Mouse (Mus musculus): Measurements from ENCODE around the gene Timm10b. TPM values are rescaled to one million over a fixed set of nuclear protein-coding genes. Genes with fewer than 3 reads are reported as not detected.

Gene Timm10b
- 36.4 and 107 TPM in 2 replicates for total RNA-seq (2014; rRNA removed)
- 170 and 179 TPM in 2 replicates for polyA plus RNA-seq (2015; fragmentation: Nextera tagmentation; extraction: Ambion mirVana)

- H3K9me3 ChIP-seq (ENCODE audit: low read length), result no peaks in the 10 kb centered on the region
- H3K27ac ChIP-seq (ENCODE audit: low read depth, low read length), result peak within 1 kb of the TSS; percentile 84
- peak within 1 kb of the TSS; percentile 77 for H3K9ac ChIP-seq (replicated peaks; ENCODE audit: low read length, poor library complexity, severe bottlenecking)
- no peaks in the 10 kb centered on the region for H3K27me3 ChIP-seq (ENCODE audit: insufficient read depth, low read length)
- no peak for TF ChIP-seq CTCF (IDR thresholded peaks at IDR 0.05)
- H3K4me3 ChIP-seq (ENCODE audit: low read depth, low read length), result peak within 1 kb of the TSS; percentile 49
- peak; percentile 26 for ATAC-seq (ENCODE audit: low FRiP score)
- no peak for DNase-seq (ENCODE audit: low spot score)
- peak within 1 kb of the TSS; percentile 63 for H3K4me2 ChIP-seq (ENCODE audit: low read depth, low read length, poor library complexity, severe bottlenecking)
- H3K36me3 ChIP-seq (ENCODE audit: insufficient read depth, low read length), result peaks cover 27% of the 10 kb centered on the region
- H3K4me1 ChIP-seq (ENCODE audit: insufficient read depth, low read length), result peaks cover 14% of the 10 kb centered on the region
- WGBS, result 6% methylated on average over 2 of the region's 2 CpGs
Observed at GRCm38 (mm10) chr7:105639756-105640155, at the start of gene Timm10b. Gene Timm10b, plus strand, starts transcription at chr7:105640056.

DNA sequence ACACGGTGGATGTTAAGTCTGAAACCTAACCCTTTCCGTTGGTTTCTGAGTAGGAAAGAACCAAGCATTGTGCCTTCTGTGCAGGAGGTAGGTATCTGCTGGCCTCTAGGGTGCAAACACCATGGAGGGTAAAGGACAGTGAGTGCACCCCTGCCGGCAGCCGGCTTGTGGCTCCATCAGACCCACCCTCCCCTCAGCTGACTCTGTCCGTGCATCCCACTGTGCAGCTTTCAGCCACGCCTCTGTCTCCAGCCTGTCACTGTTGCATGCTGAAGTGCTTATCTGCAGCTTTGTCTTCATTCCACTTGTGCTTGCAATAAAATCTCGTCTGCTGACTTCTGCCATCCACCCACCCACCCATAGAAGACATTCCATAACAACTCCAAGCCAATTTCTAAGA, 49.8 kb upstream of the Timm10b start:
- TF ChIP-seq CTCF (IDR thresholded peaks at IDR 0.05), result no peak
- WGBS, result 17% methylated on average over 7 of the region's 7 CpGs
- no peaks in the 10 kb centered on the region for H3K4me1 ChIP-seq (ENCODE audit: insufficient read depth, low read length)
- H3K9ac ChIP-seq (replicated peaks; ENCODE audit: low read length, poor library complexity, severe bottlenecking), result no peak overlapping the region
- H3K27me3 ChIP-seq (ENCODE audit: insufficient read depth, low read length), result no peaks in the 10 kb centered on the region
- no peak overlapping the region for H3K27ac ChIP-seq (ENCODE audit: low read depth, low read length)
- ATAC-seq (ENCODE audit: low FRiP score) (no peak), DNase-seq (ENCODE audit: low spot score) (no peak)
- no peaks in the 10 kb centered on the region for H3K9me3 ChIP-seq (ENCODE audit: low read length)
- H3K36me3 ChIP-seq (ENCODE audit: insufficient read depth, low read length), result no peaks in the 10 kb centered on the region
- no peak overlapping the region for H3K4me2 ChIP-seq (ENCODE audit: low read depth, low read length, poor library complexity, severe bottlenecking)
- no peak overlapping the region for H3K4me3 ChIP-seq (ENCODE audit: low read depth, low read length)

DNA sequence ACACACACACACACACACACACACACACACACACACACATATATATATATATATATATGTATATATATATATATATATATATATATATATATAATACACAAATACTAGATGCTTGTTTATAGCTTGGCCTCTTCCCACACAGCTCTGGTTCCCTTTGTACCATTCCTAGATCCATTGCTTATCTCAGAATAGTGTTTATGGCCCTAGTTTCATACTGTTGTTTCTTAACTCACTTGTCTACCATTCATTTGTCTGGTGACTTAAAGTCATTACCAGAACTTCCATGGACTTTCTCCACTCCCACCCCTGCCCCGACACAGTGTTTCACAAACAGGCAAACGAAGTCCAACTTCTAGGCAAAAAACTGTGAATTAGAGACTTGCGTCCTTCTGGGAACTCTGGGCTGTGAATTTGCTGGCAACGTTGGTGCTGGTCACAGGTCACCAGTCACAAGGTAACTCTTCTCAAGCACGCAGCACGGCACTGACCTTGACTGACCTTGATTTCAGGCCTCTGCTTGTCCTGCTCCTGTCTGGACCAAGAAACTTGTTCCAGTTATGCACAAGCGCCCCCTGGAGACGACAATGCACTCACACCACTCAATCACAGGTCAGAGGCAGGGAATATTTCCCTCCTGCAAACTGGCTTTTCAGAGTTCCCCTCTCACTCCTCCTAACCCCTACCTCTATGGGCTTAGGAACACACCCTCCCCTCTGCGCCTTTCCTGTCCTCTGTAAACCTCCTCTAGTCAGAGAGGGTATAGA, 36.8 kb upstream of the Timm10b start:
- no peak overlapping the region for H3K4me2 ChIP-seq (ENCODE audit: low read depth, low read length, poor library complexity, severe bottlenecking)
- WGBS, result 36% methylated on average over 9 of the region's 9 CpGs

DNA sequence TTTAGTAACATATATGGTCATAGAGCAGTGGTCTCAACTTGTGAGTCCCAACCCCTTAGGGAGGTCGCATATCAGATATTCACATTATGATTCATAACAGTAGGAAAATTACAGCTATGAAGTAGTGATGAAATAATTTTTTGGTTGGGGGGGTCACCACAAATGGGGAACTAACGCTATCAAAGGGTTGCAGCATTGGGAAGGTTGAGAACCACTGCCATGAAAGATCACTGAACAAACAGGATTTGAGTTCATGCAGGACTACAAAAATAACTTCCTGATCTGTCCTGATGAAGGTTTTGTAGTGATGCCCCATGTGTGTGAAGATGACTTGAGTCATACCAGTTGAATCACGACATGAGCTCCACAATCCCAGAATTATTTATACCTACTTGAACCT, 31.4 kb upstream of the Timm10b start:
- Histone ChIP-seq H3K27ac (ENCODE audit: low read depth, low read length) (no peak overlapping the region), H3K4me1 (ENCODE audit: insufficient read depth, low read length) (no peaks in the 10 kb centered on the region), H3K9ac (replicated peaks; ENCODE audit: low read length, poor library complexity, severe bottlenecking) (no peak overlapping the region), H3K4me3 (ENCODE audit: low read depth, low read length) (no peak overlapping the region), H3K27me3 (ENCODE audit: insufficient read depth, low read length) (no peaks in the 10 kb centered on the region), H3K9me3 (ENCODE audit: low read length) (no peaks in the 10 kb centered on the region), H3K4me2 (ENCODE audit: low read depth, low read length, poor library complexity, severe bottlenecking) (no peak overlapping the region), H3K36me3 (ENCODE audit: insufficient read depth, low read length) (peaks cover 35% of the 10 kb centered on the region)
- DNase-seq (ENCODE audit: low spot score) (no peak), ATAC-seq (ENCODE audit: low FRiP score) (no peak)
- 87% methylated on average over 3 of the region's 3 CpGs for WGBS
- TF ChIP-seq CTCF (IDR thresholded peaks at IDR 0.05), result no peak

More for the DNA sequence above, 36.8 kb upstream of the Timm10b start:
- peak; percentile 73 for TF ChIP-seq CTCF (IDR thresholded peaks at IDR 0.05)
- H3K27me3 ChIP-seq (ENCODE audit: insufficient read depth, low read length), result no peaks in the 10 kb centered on the region
- no peak overlapping the region for H3K27ac ChIP-seq (ENCODE audit: low read depth, low read length)
- H3K36me3 ChIP-seq (ENCODE audit: insufficient read depth, low read length), result no peaks in the 10 kb centered on the region
- H3K9me3 ChIP-seq (ENCODE audit: low read length), result no peaks in the 10 kb centered on the region
- H3K9ac ChIP-seq (replicated peaks; ENCODE audit: low read length, poor library complexity, severe bottlenecking), result no peak overlapping the region
- peak; percentile 62 for DNase-seq (ENCODE audit: low spot score)
- ATAC-seq (ENCODE audit: low FRiP score), result no peak
- no peaks in the 10 kb centered on the region for H3K4me1 ChIP-seq (ENCODE audit: insufficient read depth, low read length)
- no peak overlapping the region for H3K4me3 ChIP-seq (ENCODE audit: low read depth, low read length)

DNA sequence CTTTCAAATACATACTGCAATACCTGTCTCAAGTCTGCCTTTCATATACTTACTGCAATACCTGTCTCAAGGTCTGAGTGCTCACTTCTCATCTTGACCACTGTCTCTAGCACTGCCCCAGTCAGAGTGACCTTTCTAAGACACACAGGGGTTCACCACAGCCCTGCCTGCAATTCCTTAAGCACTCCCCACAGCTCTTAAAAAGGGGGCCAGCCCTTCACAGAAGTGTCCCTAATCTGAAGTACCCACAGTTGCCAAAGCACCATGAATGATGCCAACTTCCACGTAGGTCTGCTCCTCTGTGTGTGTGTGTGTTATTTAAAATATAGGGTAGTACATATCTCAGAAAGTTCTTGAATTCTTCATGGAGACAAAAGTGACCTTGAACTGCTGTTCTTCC, 28.1 kb upstream of the Timm10b start:
- no peaks in the 10 kb centered on the region for H3K9me3 ChIP-seq (ENCODE audit: low read length)
- 94% methylated on average over 1 of the region's 1 CpGs for WGBS
- no peak overlapping the region for H3K4me3 ChIP-seq (ENCODE audit: low read depth, low read length)
- peaks cover 65% of the 10 kb centered on the region for H3K36me3 ChIP-seq (ENCODE audit: insufficient read depth, low read length)
- no peak overlapping the region for H3K27ac ChIP-seq (ENCODE audit: low read depth, low read length)
- H3K4me2 ChIP-seq (ENCODE audit: low read depth, low read length, poor library complexity, severe bottlenecking), result no peak overlapping the region
- no peak for TF ChIP-seq CTCF (IDR thresholded peaks at IDR 0.05)
- ATAC-seq (ENCODE audit: low FRiP score) (no peak), DNase-seq (ENCODE audit: low spot score) (no peak)
- H3K9ac ChIP-seq (replicated peaks; ENCODE audit: low read length, poor library complexity, severe bottlenecking), result no peak overlapping the region
- no peaks in the 10 kb centered on the region for H3K27me3 ChIP-seq (ENCODE audit: insufficient read depth, low read length)
- no peaks in the 10 kb centered on the region for H3K4me1 ChIP-seq (ENCODE audit: insufficient read depth, low read length)

DNA sequence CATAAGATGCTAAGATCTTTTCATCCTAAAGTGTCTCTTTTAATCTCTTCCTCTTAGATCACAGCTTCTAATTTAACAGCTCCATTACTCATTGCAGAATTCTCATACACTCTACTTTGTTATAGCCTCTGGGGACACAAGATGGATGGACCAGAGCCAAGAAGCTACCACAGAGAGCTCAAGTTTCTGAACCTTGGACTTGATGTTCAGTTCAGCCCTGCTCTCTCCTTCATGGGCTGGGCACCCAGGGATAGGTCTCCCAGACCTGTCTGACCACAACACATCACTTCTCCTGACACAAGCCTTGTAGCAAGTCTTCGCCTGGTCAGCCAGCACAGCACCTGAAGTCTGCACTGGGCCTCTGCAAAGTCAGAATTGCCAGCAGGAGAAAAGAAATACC, 25.5 kb upstream of the Timm10b start:
- Histone ChIP-seq H3K36me3 (ENCODE audit: insufficient read depth, low read length) (peaks cover 91% of the 10 kb centered on the region), H3K4me2 (ENCODE audit: low read depth, low read length, poor library complexity, severe bottlenecking) (no peak overlapping the region), H3K4me3 (ENCODE audit: low read depth, low read length) (no peak overlapping the region), H3K27ac (ENCODE audit: low read depth, low read length) (no peak overlapping the region), H3K4me1 (ENCODE audit: insufficient read depth, low read length) (no peaks in the 10 kb centered on the region), H3K27me3 (ENCODE audit: insufficient read depth, low read length) (no peaks in the 10 kb centered on the region), H3K9ac (replicated peaks; ENCODE audit: low read length, poor library complexity, severe bottlenecking) (no peak overlapping the region), H3K9me3 (ENCODE audit: low read length) (no peaks in the 10 kb centered on the region)
- ATAC-seq (ENCODE audit: low FRiP score), result no peak
- WGBS, result 93% methylated on average over 1 of the region's 1 CpGs
- no peak for TF ChIP-seq CTCF (IDR thresholded peaks at IDR 0.05)
- DNase-seq (ENCODE audit: low spot score), result no peak
